Mouse (Mus musculus) CD8-positive naive resting alpha-beta T cell, adult 2 months (primary cell): ENCODE data around the gene Spata25.
"Not testable (repeated sequence)": the region's sequence is repeated elsewhere in the genome, so short reads cannot be mapped to it uniquely, and the experiment has no call there.

Experiments
- DNase-seq, 2 experiments: peaks; one replicate each; pipeline ENCODE4 v3.0.0; 2022; ENCODE audit warnings: low read depth in 2 of 2, low spot score in 2 of 2

Gene Spata25

DNA sequence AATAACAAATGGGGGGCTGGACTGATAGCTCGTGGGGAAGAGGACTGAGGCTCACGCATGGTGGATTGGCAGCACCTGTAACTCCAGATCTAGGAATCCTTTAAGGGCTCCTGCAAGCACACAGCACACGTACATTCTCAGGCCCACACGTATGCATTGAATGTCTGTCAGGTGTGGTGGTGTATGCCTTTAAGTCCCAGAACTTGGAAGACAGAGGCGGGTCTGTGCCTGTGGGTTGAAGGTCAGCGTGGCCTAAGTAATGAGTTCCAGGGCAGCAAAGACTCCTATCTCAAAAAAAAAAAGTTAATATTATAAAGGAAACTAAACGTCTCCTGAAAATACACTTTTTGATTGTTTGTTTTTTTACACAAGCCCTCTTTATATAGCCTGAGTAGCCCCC is 21.7 kb downstream of the Spata25 start:
- no peak for DNase-seq

DNA sequence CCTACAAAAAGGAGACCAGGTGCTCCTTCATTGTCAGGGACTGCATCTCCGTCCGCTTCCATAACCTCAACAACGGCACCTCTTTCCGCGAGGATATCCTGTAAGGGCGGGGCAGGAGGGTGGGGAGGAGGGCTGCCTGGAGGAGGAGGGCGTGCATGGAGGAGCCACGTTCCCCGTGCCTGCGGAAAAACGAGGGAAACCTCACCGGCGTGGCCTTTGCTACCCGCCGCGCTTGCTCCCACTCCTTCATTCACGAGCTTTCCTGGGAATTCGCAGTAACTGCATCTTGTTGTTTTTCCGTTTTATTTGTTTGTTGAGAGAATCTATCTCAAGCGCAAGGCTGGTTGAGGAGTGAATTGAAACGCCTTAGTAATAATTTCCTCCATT is 23.0 kb downstream of the Spata25 start:
- DNase-seq, result no peak

DNA sequence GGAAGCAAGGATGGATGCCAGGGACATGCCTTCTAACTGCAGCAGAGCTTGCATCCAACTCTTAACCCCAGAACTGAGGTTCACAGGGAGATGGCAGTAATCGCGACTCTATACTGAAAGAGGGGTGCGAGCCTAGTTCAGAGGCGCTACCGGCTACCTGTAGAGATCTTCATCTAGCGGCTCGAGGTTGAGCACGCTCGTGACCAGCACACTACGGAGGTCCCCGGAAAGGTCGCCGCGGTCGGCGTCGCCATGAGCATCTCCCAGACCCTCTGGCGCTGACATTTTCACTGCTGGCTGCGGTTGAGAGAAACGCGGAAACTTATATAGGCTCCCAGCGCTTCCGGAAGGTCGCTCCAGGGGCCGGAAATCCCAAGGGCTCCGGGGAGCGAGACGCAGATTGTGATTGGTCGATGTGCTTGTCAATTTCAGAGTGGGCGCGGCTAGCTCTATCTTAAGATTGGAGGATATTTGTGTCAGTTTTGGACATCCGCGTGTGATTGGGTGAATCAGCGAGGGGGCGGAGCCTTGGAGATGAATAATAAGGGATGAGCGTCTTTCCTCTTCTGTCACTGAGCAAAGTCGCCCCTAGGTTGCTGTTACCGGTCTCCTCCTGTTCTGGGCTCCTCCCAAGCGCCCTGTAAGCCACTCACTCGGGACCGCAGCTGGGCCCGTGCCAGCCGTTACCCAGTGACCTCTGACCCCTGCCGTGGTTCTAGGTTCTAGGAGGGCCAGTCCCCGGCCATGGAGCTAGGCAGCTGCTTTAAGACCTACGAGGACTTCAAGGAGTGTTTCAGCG is 23.6 kb downstream of the Spata25 start, which contains the start of the genes Acot8 and Zswim3:
TSS of gene Acot8 (minus strand) at position 350 of the 799 bp plus-strand sequence.
TSS of gene Zswim3 (plus strand) at position 566 of the 799 bp plus-strand sequence.
- DNase-seq, result peak; percentile 96 to 98

DNA sequence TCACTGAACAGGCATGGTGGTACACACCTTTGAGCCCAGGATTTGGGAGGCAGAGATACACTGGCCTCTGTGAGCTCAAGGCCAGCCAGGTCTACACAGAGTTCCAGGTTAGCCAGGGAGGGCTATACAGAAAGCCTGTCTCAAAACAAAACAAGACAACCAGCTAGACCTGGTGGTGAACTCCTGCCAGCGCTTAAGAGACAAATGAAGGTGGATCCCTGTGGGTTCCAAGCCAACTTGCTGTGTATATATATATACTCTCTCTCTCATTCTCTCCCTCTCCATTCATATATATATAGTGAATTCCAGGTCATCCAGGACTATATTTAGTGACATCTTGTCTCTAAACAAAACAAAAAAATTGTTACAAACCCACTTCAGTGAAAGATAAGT is 24.4 kb downstream of the Spata25 start:
- no peak for DNase-seq

DNA sequence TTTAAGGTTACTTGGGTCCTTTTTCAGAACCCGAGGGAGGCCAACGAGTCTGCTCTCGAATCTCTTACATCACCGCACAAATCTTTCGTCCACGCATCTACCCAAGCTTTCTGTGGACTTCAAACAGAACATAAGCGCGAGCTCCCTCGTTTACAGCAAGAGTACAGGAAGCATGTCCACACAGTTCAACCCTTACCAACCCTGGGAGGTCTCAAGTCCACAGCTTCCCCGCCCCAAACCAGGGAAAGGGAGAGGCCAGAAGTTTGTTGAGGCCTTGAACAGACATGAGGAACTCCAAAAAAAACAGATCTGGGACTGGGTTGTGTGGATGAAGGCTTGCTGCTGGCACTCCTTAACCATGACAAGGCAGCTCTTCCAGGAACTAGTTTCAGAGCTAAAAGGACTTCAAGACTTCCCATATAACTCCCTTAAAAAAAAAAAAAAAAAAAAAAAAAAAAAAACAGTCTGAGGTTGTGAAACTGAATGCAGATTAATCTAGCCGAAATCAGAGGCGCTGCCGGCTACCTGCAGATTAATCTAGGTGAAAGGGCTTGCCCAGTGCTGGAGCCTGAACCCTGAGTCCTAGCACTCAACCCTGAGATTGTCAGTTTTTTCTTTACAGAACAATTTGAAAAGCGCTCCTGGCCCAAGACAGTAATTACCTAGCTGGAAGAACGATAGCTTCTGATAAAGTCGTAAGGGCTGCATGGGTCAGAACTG is 25.0 kb downstream of the Spata25 start:
- no peak for DNase-seq

DNA sequence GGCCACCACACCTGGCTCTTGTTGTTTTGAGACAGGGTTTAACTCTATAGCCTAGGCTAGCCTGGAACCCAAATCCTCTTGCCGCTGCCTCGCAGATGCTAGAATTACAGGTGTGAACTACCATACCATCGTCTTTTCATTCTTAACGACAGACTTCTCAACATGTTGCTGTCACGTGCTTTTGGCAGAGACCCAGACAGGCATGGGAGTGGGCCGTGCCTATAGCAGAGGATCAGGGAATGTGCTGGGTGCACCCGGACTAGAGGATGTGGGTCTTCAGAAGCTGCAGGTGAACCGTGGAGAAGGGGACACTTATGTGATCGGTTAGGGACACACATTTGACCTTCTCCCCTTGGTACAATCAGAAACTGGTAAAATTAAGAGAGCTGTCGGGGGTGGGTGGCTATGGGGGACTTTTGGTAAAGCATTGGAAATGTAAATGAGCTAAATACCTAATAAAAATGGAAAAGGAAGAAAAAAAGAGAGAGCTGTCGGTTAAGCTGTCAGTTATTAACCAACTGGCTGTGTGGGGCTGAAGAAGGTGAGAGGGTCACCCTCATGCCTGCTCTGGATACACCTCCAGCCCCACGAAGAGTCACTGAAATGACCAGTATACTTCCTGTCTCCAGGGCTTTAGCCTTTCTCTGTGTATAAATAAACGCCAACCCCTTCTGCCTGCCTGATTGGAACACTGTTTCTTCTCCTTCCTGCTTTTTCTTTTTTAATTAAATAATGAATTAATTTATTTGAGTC is 27.9 kb downstream of the Spata25 start:
- DNase-seq, result no peak

DNA sequence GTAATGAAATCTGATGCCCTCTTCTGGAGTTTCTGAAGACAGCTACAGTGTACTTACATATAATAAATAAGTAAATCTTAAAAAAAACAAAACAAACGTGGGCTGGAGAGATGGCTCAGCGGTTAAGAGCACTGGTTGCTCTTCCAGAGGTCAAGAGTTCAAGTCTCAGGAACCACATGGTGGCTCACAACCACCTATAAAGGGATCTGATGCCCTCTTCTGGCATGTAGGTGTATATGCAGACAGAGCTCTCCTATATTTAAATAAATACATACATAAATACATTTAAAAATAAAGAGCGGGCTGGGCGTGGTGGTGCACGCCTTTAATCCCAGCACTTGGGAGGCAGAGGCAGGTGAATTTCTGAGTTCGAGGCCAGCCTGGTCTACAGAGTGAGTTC is 29.8 kb downstream of the Spata25 start:
- not testable (repeated sequence) for DNase-seq

DNA sequence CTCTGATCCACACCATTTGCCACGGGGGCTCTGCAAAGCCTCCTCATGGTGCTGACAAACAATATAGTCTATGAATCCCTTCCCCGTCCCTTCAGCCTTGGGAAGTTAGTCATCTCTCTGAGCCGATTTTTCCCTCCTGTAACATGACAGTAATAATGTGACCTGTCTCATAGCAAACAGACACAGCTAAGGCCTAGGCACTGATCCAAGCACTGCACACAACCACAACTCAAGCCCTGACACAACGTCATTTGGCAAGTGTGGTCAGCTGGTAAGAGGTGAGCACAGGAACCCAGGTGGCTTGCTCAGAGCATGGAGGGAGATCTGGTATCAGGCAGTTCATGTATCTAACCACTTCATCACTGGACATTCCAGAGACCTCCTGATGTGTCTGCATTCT is 32.5 kb downstream of the Spata25 start:
- DNase-seq, result no peak

DNA sequence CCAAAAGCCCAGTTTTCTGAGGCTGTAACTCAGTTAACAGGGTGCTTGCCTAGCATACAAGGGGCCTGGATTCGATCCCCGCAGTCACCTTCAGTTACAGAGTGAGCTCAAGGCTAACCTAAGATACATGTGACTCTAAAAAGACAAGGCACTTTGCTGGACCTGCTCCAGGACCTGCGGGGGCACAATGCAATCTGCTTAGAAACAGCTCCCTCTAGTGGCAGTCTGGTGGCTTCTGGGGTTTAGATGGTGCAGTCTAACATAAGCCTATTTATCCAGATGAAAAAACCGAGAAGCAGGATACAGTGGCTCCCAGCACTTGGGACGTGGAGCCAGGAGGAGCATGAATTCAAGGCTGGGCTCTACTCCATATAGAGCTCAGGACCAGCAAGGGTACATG is 34.0 kb downstream of the Spata25 start:
- peak; percentile 69 to 76 for DNase-seq

DNA sequence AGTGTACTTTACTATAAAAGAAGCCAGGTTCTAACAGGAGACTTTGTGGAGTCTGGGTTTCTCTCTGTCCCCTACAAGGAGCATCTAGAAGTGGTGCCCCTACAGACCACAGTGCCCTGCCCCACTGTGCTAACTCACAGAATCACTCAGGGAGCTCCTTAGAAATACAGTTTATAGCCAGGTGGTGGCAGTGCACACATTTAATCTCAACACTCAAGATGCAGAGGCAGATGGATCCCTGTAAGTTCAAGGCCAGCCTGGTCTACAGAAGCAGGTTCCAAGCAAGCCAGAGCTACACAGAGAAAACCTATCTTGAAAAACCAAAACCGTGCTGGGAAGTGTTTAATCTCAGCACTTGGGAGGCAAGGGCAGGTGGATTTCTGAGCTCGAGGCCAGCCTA is 34.6 kb downstream of the Spata25 start:
- no peak for DNase-seq

DNA sequence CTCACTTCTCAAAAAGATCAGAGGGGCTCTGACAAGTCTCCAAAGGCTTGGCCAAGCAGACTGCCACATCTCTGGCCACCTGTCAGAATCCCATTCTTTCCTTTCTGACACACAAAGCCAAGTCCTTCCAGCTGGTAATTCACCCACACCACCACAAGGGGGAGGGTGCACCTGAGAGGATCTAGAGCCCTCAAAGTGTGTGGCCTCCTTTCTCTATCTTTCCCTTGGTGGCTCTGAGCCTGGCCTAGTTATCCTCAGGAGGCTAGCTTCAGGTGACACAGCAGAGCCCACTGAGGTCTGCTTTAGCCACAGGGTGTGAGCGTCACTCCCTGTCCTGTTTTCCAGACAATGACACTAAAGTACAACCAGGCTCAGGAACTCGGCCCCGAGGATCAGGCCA is 35.1 kb downstream of the Spata25 start:
- peak; percentile 38 to 67 for DNase-seq

DNA sequence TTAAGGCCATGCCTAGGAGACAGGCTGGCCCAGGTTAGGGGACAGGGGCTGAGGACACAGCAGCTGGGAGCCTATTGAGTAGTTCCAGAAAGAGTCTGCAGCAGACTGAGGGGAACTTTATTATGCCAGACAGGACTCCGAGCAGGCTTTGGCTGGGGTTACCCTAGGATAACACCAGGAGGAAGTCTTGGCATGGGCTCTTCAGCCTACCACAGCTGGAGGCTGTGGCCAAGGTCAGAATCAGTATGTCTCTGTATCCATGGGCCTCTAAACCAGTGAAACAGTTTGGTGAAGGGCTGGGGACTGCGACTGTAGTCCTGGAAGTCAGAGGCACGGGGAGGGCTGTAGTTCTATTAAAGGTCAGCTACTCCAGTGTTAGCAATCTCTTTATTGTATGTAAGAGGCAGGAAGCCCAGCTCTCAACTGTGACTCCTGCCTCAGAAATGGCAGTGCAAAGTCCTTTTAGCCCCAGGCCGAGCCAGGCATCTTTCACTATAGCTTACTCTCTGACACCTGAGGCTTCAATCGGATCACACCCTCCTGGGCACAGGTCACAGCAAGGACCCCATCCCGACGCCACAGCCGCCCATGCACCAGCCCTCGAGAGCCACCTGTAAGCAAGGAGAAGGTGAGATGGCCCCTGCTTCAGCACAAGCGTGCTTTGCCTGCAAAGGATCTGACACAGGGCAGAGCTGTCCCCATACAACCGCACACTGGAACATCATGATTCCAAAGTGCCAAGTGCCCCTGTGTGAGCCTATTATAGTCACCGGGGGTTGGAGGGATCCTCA is 35.7 kb downstream of the Spata25 start:
- DNase-seq, result no peak

DNA sequence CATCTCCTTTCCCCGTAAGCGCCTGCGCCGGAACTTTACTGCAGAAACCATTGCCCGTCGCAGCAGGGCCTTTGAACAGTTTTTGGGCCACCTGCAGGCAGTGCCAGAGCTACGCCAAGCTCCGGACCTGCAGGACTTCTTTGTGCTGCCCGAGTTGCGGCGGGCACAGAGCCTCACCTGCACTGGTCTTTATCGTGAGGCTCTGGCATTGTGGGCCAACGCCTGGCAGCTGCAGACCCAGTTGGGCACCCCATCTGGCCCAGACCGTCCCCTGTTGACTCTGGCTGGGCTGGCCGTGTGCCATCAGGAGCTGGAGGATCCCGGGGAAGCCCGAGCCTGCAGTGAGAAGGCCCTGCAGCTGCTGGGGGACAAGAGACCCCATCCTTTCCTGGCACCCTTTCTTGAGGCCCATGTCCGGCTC is 36.5 kb downstream of the Spata25 start:
- DNase-seq, result no peak

DNA sequence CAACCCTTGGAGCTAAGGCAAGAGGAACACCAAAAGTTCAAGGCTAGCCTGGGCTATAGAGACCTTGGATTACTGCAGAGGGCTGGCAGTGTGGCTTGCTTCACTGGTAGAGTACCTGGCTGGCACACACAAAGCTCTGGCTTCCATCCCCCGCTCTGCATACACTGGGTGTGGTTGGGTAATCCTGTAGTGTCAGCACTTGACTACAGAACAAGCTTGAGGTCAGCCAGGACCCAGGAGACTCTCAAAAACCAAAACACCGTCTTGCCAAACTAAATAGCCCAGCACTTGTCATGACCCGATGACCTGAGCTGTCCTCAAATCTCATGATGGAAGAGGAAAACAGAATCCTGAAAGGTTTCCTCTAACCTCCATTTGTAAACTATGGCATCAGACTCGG is 37.9 kb downstream of the Spata25 start:
- no peak for DNase-seq

DNA sequence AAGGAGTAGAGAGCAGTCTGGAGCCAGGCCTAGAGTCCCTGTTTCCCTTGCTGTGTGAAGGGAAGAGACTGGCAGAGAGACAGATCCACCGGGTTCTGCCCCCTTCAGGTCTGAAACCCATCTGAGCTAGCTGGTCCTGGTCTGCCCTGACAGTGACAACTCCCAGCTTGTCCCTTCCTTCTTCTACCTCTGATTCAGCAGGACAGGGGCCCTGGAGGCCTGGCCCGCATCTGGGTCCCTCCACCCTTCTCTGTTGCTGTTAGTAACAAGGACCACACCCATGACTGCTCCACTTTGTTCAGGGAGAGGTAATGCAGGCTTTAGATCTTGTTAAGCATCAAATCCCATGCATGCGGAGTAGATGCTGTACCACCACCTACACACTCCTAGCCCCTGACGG is 39.9 kb downstream of the Spata25 start:
- DNase-seq, result no peak

DNA sequence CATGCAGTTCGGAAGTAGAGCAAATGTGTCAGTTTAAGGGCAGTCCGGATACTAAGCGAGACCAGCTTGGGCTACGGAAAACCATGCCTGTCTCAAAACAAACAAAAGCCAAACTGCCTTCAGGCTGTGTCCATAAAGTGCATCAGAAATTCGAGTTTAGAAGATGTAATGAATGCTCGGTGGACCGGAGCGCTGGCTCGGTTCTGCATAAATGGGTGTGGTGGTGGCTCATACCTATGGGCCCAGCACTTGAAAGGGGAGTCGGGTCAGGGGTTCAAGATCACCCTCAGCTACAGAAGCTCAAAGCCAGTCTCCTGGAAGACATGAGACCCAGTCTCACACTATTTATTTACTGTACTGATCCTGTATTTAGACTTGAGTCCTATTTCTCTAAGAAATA is 40.6 kb downstream of the Spata25 start:
- DNase-seq, result no peak

DNA sequence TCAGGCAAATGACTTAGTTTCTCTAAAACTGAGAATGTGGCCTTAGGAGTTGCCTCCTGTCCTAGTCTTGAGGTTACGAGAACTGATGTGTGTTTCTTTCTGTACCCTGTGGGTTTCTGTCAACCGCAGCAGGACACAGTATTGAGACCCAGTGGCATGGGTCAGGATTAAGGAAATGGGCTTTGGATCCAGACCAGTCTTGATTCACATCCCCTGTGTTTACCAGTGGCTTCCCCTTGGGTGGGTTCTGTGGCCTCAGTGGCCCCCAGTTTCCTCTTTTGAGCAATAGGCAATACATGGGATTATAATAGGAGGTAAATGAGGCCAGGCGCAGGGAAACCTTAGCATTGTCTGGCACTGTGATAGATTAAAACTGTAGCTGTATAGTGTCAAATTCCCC is 41.3 kb downstream of the Spata25 start:
- DNase-seq, result no peak

DNA sequence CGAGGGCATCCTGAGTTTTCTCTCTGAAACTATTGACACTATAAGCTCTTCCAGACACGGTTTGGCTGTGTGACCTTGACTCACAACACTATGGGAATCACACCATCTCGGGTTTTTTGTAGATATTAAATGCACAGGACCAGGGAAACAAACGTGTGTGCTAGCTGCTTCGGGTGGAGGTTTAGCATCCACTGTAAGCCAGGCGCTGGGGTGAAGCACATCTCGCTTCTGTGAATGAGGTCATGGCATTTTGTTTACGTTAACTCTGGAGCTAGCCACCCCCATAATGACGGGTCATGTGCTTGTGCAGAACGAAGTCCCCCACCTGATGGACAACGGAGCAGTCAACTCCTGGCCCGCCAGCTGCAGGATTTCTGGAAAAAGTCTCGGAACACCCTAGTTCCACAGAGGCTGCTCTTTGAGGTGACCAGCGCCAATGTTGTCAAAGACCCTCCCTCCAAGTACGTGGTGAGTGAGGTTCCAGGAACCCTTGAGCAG is 41.9 kb downstream of the Spata25 start:
- DNase-seq, result no peak

DNA sequence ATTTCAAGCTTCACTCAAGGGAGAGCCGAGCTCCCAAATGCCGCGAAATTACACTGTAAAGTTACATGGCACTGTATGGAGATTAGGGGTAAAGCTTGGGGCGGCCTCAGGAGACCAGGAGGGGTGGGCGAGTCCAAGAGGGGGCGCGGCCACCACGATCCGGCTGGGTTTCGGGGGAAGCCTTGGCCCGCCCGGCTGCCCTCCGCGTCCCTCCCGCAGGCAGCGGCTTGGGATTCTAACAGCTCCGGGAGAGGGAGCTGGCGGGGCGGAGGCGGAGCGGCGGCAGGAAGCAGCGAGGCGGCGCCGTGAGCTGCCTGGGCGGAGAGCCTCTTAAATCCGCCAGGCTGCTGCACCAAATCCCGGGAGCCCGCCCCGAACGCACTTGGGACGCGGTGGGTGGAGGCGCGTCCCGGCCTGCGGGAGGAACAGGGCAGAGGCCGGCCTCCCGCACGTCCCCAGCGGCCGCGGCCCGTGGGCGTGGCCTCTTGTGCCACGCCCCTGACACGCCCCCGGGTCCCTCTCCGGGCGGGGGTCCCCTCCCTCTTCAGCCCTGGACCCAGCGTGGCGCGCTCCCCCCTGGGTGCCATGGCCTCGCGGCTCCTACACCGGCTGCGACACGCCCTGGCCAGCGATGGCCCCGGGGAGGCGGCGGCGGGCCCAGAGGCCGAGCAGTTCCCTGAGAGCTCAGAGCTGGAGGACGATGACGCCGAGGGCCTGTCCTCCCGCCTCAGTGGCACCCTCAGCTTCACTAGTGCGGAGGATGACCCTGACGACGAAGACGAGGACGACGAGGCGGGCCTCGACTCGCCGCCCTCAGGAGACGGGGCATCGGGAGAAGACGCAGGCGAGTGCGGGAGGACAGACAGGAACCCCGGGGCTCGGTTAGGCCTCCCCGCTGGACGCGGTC is 42.6 kb downstream of the Spata25 start, which contains the start of gene Snx21:
TSS of gene Snx21 (plus strand) at position 343 of the 907 bp plus-strand sequence.
- DNase-seq, result peak; percentile 21 to 38
